Mouse (Mus musculus) layer of hippocampus, adult 9-11 months (tissue): Measurements from ENCODE around the gene Bst1.

Experiments
- DNase-seq: peaks from one replicate; pipeline ENCODE4 v3.0.0; 2022

Bst1 gene

DNA sequence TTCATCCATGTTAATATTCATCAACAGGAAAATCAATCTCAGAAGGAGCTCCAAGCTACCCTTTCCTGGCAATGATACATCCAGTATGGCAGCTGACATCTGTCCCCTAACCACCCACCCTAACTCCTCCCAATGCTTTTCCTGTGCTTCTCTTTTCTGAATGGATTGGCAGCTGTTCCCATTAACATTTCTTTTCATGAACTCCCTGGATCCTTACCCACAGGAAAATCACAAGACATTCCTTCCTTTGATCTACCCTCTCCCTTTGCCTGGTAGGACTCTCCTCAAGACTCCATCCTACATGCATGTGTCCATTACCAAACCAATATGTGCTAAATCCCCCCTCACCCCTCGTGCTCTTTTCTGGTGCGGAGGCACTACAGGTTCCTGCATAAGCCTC is 4.1 kb upstream of the Bst1 start:
- no peak for DNase-seq

DNA sequence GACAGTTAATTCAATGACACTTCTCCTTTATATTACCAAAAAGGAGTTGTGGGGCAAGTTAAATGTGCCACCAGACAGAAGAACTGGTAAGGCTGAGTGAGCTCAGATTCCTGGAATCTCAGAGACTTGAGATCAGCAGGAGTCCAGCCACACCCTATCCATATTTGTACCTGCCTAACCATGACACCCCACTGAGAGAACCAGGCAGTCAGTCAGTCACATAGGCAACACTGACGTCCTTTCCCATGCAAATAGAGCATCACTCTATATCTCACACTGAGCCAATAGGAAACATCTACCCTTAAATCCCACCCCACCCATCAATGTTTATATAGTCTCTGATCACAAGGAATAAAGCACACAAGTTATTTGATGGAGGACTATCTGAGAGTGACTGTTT is 2.9 kb upstream of the Bst1 start:
- no peak for DNase-seq

DNA sequence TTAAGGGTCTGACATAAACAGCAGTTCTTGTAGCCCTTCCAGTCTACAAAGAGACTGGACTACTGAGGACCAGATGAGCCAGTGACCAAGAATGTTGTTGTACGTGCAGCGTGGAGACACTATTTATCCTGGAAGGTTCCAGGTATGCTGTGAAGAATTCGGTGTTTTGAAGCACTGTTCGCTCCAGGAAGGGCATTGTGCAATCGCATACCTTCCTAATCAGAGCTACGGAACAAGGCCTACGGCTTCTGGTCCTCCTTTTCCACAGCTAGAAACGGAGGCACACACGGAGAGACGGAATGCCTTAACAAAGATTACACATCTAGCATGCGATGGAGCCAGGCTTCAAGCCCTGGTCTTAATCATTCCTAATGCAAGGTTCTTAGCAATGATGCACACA is 2.1 kb downstream of the Bst1 start:
- no peak for DNase-seq

DNA sequence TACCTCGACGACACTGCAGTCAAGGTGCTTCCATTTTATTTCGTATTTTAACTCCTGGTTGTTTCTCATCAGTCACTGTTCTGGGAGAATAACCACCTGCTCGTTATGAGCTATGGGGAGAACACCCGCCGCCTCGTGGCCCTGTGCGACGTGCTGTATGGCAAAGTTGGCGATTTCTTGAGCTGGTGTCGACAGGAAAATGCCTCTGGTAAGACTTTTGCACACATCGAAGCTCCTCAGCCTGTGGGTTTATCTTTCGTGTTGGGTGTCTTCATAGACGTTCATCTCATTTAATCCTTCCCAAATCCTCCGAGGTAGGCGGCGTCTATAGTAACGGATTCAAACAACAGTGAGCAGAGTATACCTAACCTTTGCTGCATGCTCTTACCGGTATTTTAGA is 2.9 kb downstream of the Bst1 start, which contains the start of gene Fbxl5:
TSS of gene Fbxl5 (minus strand) at position 101 of the 400 bp plus-strand sequence.
- DNase-seq: no peak

DNA sequence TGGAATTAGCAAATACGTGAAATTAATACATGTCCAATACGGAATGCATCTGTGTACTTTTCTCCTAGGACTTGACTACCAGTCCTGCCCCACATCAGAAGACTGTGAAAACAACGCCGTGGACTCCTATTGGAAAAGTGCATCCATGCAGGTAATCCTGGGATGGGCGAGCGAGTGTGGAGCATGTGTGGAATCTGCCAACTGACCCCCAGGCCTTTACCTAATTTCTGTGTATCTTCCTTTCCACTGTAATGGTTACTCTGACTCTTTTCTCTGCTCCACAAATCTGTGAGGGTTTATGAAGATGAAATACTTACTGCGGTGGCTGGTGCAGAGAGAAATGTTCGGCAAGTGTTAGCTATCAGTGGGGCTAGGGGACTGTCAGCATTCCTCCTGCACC is 3.5 kb downstream of the Bst1 start:
- no peak for DNase-seq

DNA sequence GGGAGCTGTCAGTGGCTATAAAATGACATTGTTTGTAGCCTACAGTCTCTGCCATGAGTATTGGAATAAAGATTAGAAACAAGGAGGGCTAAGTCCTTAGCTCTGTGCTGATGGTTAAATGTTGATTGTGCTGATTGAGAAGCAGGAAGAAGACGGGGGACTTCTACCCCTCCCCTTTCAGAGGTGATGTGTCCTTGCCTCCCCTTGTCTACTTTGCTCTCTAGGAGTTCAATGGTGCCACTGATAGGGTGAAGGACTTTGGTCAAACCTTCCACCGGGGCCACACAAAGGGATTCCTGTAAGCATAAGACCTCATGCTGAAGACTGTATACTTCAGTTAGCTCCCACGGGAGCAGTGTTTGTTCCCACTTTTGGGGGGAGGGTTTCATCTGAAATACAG is 4.1 kb downstream of the Bst1 start:
- no peak for DNase-seq

DNA sequence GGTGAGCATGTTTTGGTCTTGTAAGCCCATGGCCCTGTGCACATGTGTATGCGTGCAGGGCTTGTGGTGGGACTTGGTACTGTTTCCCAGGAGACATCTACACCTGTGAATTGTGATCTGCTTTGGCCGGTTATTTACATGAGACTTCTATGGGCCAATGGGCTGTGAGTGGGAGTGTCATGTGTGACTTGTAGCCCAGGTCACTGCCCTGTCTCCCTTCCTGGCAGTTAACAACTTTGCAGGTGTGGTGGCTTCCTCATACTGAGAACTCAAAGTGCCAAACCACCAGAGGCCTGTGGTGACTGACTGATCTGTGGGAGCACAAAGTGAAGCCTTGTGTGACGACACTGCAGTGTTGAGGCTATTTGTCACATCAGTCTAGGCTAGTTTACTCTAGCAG is 5.9 kb downstream of the Bst1 start:
- no peak for DNase-seq

DNA sequence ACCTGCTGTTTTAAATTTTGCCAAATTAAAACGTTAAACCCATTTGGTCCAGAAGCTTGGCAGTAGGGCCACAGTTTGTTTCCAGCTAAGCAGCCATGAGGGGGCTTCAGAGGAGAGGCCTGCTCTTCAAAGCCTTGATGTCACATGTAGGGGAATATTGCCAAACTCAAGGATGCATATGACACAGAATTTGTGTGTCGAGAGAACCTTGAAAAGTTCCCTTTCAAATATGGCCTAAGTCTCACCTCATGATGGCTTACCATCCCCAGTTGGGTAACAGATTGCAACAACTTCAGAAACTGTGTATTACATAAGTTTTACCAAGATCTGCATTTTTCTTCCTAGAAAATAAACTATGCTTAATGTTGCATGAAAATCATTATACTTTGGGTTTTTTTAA is 8.2 kb downstream of the Bst1 start:
- no peak for DNase-seq

DNA sequence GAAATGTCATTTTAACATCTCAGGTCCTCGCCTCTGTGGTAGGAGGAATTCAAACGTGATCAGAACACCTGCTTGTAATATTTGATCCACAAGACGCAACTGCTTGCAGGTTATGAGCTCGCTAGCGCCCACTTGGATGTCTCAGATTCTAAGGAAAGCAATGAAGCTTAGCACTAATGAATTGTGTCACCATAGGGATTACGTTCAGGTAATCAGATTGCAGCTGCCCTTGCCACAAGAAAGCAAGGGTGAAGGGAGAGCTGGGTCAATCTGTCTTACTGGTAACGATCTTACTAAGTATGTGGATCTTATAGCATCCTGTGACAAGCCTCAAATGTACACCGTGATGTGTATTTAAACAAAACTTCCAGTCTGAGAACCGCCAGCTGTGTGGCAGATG is 8.7 kb downstream of the Bst1 start:
- DNase-seq: no peak

DNA sequence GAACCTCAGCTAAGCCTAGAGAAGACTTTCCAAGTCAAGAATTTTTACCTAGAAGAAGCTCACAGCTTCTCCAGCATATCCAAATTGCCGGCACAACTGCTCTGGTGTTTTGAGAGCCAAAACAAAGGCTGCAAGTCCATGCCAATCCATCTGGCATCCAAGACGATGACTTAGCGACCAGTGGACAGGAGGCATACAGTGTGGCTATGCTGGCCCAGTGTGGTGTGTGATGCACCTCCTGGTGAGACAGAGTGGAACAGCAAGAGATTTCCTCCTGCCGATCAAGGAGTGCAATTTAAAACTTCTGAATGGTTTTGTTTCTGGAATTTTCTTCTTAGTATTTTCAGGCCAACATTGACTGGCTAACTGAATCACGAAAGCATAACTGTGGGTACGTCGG is 17.9 kb downstream of the Bst1 start:
- no peak for DNase-seq

DNA sequence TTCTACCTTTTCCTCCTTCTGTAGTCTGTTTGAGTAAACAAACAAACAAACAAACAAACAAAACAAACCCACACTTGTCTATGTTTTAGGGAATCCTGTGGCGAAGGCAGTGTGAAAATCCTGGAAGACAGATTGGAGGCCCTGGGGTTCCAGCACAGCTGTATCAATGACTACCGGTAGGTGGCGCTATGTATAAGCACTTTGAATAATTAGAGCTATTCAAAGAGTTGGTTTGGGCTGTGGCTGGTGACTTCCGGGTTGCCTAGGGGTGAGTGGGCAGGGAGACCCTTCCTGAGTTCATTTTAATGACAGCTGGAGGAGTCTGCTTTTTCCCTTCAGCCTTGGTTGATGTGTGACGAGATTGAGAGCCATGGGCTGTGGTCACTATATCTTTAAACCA is 18.7 kb downstream of the Bst1 start:
- no peak for DNase-seq

DNA sequence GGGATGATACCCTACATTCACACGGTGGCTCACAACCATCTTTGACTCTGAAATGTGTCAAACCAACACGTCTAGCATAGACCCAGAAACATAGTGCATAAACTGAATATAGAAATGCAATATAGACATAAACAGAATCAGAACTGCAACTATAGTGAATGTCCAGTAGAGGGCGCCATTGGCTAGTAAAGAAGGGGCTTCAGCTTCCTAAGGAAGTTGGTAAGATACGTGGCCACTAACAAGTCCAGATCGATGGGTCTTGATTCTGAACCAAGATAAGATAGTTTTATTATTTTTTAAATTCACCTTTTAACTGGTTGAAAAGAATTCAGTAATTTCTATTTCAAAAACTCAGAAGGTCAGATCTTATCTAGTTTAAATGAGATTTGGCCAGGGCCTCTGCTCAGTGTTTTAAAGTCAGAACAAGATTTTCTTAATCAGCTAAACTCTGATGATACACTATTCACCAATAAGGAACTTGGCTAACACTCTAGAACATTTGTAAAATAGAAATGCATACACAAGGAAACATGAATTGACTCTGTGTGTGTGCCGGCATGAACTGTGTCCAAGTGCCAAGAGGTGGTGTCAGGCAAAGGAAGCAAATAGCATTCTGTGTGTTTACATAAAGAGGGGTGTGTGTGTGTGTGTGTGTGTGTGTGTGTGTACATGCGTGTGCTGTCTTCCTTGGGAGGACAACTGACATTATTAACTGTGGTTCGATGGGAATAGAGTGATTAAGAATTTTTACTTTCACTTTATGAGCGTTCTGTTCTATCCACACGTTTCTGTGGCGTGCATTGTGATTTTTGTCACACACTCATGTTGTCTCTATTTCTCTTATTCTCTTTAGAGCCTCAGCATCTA is 22.7 kb downstream of the Bst1 start:
- no peak for DNase-seq

DNA sequence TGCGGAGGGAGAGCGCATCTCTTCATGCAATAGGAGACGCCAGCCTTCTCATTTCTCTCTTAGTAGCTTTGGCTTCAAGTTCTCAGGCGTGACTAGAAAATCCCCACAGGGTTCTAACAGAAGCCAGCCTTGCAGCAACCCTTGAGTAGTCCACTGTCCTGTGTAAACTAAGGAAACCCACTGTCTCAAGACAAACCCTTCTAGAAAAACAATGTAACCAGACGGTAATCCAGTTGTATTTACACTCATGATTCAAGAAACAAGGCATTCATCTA is 23.3 kb downstream of the Bst1 start:
- no peak for DNase-seq

DNA sequence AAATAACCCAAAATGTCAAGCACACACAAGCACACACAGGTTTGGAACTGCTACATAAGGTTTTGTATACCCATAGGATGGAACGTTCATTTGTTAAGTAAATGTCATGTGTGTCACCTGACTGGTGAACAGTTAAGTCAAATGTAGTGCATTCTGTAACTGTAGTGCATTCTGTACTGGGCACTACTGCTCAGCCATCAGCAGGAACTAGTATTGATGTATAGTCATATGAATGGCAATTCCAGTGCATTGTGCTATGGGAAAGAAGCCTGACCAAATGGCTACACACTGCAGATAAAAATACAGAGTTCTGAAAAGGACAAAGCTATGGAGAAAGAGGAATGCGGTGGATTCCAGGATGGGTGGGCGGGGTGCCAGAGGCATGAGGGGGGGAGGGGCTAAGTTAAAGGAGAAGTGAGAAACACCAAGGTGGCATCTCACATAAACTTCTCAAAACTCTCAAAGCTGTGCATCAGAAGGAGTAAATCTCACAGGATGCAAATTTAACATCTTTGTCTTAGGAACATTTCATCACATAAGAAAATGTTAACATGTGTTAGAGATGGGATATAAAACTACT is 24.0 kb downstream of the Bst1 start:
- no peak for DNase-seq

DNA sequence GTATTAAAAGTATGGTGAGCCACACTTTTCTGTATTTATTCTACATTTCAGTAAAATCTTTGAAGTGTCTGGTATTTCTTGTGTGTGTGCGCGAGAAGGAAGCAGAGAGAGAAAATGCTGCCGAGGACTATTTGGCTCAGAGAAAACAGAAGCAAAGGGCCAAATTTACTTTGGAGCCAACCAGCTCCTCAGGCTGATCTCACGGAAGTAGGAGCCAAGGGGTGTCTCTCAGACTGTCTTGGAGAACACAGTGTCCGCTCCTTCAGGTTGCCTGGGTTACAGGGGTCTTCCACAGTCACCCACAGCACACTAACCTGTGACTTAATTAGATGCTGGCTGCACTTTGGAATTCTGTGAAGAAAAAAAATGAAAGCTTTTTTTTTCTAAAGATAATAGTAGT is 26.4 kb downstream of the Bst1 start:
- DNase-seq: no peak

DNA sequence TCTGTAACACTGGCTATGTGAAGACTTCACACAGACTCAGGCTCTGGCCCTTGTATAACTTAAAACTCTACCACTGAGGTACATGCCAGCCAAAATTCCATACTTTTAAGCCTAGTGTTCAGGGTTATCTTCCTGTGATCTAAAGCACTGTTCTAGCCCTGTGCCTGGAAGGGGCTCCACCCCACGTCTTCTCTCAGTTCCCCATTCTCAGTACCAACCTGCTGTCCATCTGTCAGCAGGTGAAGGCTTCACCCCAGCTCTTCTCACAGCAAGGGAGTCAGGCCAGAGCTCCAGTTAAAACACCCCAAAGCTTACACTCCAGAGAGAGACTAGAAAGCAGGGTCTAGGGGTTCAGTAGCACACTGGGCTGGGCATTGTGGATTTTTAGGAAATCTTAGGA is 27.0 kb downstream of the Bst1 start:
- no peak for DNase-seq

DNA sequence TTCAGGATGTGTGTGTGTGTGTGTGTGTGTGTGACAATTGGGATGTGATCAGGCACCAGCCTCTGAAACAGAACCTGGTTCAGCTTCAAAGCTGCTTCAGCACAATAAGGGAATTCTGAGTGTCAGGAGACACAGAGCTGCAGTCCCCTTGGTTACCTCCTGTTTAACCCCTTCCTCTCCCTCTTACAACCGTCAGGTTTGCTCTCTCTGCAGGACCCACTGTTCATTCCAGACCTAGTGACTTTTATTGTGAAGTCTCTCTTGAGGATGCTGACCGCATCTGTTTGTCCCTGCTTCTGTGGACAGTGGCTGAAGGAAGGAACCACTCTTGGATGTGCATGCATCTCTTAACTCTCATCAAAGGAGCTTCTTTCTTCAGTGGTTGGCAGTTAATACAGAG is 27.5 kb downstream of the Bst1 start:
- no peak for DNase-seq

DNA sequence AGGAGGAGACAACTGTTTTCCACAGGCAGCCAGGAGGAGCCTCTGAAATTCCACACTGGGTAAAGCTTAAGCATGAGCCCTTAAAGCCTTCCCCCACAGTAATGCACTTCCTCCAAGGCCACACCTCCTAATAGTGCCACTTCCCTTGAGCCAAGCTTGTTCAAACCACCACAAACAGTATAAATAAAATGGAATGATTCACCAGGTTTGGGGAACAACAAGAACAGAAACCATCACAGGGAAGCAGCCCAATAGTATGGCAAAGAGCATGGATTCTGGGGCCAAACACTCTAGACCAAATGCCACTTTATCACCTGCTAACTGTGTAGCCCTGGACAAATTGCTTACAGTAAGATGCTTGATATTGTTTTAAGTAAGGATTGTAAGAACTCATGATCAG is 28.9 kb downstream of the Bst1 start:
- no peak for DNase-seq

DNA sequence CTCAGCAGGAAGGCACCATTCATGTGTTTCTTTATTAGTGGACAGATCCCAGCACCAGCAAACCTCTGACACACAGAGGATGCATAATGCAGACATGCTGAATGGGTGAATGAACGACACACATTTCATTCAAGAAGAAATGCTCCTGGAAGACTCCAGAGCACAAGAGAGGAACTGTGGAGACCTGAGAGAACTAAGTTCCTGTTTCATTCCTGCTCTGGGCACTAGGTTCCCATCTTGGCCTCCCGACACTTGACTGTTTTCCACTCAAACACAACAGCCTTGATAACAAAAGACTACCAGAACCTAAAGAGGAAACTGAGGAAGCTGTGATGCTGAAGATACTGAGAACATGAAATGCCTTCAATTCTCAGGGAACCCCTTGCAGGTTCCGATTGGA is 29.6 kb downstream of the Bst1 start:
- DNase-seq: no peak

DNA sequence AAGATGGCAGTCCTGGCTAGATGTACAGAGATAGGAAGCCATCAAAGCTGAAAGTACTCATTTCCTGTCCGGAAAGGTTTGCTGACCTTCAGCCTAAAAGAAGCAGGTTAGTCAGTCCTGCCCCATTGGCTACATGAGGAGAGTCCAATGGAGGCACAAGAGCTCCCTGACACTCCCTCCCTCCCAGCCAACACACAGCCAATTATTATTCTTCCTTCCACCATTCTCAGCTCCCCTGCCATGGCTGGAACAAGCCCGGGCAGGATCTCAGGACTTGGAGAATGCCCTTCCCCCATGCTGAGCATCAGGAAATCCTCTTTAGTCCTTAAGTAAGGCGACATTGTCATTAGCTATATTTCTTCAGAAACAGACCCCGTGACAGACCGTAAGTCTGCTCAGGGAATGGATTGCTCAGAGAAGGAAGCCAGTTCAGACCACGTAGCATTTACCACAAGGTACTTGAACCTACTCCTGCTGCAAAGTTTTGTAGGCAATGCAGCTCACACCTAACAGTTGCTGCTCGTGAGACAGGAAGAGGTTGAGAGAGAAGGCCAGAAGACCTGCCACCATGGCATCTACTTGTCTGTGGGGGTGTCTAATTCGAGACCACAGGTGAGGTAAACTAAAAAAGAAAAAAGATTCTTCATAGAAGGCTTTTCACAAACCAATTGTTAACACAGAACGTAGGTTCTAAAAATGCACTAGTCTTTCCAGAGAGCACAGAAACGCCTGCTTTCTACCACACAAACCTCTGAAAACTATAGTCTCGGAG is 34.6 kb downstream of the Bst1 start:
- no peak for DNase-seq

DNA sequence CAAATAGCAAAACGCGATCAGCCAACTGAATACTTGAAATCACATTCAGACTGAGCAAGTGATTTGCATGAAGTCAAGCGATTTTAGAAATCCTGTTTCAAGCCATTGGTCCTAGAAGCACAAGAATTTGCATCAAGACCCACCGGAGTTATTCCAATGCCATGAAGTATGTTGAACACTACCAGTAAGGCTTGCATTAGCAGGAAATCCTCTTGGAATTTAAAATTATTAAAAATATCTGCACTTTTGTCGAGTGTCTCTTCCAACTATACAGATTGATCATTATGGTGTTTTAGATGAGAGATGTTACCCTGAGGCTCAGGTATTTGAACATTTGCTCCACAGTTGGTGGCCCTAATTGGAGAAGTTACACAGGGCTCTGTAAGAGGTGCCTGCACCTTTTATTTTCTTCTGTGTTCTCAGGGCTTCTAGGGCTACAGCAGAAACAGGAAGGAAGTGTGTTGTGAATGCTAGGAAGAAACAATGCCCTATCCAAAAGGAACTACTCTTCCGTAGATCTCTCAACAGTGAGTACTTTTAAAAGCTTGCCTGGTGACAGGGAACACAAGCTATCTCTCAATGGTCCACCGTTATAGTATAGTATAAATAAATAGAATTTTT is 35.3 kb downstream of the Bst1 start:
- no peak for DNase-seq

DNA sequence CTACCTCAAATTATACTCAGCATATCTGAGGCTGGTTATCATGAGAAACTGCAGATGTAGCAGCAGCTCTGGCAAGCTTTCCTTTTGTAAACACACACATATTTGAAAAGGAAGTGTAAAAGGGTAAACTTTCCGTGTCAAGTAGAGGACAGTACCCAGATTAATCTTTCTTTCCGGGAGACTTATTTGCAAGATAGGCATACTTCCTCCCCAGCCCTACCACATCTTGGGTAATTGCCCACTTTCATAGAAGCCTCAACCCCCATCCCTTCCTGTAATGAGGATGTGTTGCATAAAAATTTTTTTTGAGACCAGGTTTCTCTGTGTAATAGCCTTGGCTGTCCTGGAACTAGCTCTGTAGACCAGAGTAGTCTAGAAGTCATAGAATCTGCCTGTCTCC is 37.1 kb downstream of the Bst1 start:
- no peak for DNase-seq

DNA sequence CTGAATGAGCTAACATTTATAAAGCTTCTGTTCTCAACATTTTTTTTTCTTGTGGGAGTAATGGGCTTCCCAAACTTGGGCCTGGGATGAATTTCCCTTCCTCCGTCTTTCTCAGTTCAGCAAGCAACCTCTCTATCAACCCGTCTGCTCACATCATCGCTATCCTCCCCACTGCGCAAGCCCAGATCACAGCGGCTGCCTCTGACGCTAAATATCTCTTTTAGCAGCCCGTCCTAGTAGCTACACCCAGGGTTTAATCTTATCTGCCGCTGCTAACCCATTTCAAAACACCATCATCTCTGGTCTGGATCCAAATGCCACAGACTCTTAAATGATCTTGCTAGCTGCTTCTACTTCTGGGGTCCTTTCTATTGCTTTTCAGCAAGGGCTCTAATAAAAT is 41.0 kb downstream of the Bst1 start:
- DNase-seq: no peak

DNA sequence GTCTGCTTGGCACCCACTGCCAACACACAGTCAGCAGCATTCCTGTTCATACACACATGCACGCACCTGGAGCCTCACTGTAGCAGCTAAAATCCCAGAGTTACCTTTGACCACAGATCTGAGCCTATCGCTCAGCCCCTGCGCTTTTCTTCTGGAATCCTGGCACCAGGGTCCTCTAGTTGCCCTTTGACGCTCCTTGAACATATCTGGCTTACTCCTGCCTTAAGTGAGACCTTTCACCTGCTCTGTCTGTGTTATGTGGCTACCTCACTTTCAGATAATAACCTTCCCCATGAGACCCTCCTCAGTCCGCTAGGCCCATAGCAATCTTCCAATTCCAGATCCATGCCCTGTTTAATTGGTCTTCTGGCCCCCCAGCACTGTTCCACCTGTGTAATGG is 41.4 kb downstream of the Bst1 start:
- DNase-seq: no peak
